Mouse (Mus musculus): Measurements from ENCODE around the gene Csf2rb.
"Not testable (repeated sequence)": the region's sequence is repeated elsewhere in the genome, so short reads cannot be mapped to it uniquely, and the experiment has no call there.

The Csf2rb gene

GRCm38 (mm10) chr15:78325671-78326339, at the start of gene Csf2rb:
Gene Csf2rb (plus strand): TSS chr15:78325752.
- DNase-seq (ENCODE audit: low read depth), result no peak

GRCm38 (mm10) chr15:78278308-78278707, 47.2 kb upstream of the Csf2rb start:
- DNase-seq (ENCODE audit: low read depth), result no peak

GRCm38 (mm10) chr15:78287941-78288340, 37.6 kb upstream of the Csf2rb start:
- DNase-seq (ENCODE audit: low read depth), result no peak

- DNase-seq (ENCODE audit: low read depth), result not testable (repeated sequence)
Measured at GRCm38 (mm10) chr15:78289775-78290174, 35.8 kb upstream of the Csf2rb start.

- not testable (repeated sequence) for DNase-seq (ENCODE audit: low read depth)
Measured at GRCm38 (mm10) chr15:78293228-78293627, 32.3 kb upstream of the Csf2rb start.

- no peak for DNase-seq (ENCODE audit: low read depth)
Measured at GRCm38 (mm10) chr15:78293716-78294115, 31.8 kb upstream of the Csf2rb start.

- DNase-seq (ENCODE audit: low read depth), result no peak
Measured at GRCm38 (mm10) chr15:78298558-78298957, 27.0 kb upstream of the Csf2rb start.

- DNase-seq (ENCODE audit: low read depth), result no peak
Measured at GRCm38 (mm10) chr15:78299641-78300040, 25.9 kb upstream of the Csf2rb start.

GRCm38 (mm10) chr15:78300773-78301172, 24.8 kb upstream of the Csf2rb start:
- peak; percentile 29 for DNase-seq (ENCODE audit: low read depth)

- no peak for DNase-seq (ENCODE audit: low read depth)
Measured at GRCm38 (mm10) chr15:78302718-78303117, 22.8 kb upstream of the Csf2rb start.

GRCm38 (mm10) chr15:78303665-78304233, 21.8 kb upstream of the Csf2rb start:
- DNase-seq (ENCODE audit: low read depth), result no peak

- DNase-seq (ENCODE audit: low read depth), result no peak
Measured at GRCm38 (mm10) chr15:78305341-78305933, 20.1 kb upstream of the Csf2rb start, which contains the start of gene Csf2rb2. Gene Csf2rb2 (minus strand): TSS chr15:78305721.

GRCm38 (mm10) chr15:78309865-78310264, 15.7 kb upstream of the Csf2rb start:
- no peak for DNase-seq (ENCODE audit: low read depth)

- DNase-seq (ENCODE audit: low read depth), result no peak
Measured at GRCm38 (mm10) chr15:78310971-78311370, 14.6 kb upstream of the Csf2rb start.

- not testable (repeated sequence) for DNase-seq (ENCODE audit: low read depth)
Measured at GRCm38 (mm10) chr15:78312421-78313233, 12.9 kb upstream of the Csf2rb start.

- DNase-seq (ENCODE audit: low read depth), result not testable (repeated sequence)
Measured at GRCm38 (mm10) chr15:78313659-78314058, 11.9 kb upstream of the Csf2rb start.

- DNase-seq (ENCODE audit: low read depth), result not testable (repeated sequence)
Measured at GRCm38 (mm10) chr15:78318338-78319171, 7.0 kb upstream of the Csf2rb start.

GRCm38 (mm10) chr15:78320825-78321496, 4.6 kb upstream of the Csf2rb start:
- DNase-seq (ENCODE audit: low read depth), result peak; percentile 63

- no peak for DNase-seq (ENCODE audit: low read depth)
Measured at GRCm38 (mm10) chr15:78323366-78323765, 2.2 kb upstream of the Csf2rb start.

- DNase-seq (ENCODE audit: low read depth), result no peak
Measured at GRCm38 (mm10) chr15:78324294-78324693, 1.3 kb upstream of the Csf2rb start.

- DNase-seq (ENCODE audit: low read depth), result no peak
Measured at GRCm38 (mm10) chr15:78326747-78327146, 1.2 kb downstream of the Csf2rb start.

Measured in induced T-regulatory cell, adult 2 months (primary cell).